ENCODE assay signal across 7 mouse cellular contexts in genomic region chr4:155251147-155251546, GRCm38 (mm10). TPM values are rescaled to one million over a fixed set of nuclear protein-coding genes. Genes with fewer than 3 reads are reported as not detected.
DNase-seq lines count a peak whose midpoint lies in the region; ATAC-seq and TF ChIP-seq lines count a peak whose summit lies in the region.

No protein-coding gene starts in this region.

- ATAC-seq in lung, embryonic 14.5 days (ENCODE audit: insufficient read depth) = no peak
- ATAC-seq in forebrain, embryonic 11.5 days (replicated peaks; ENCODE audit: low FRiP score) = no peak
- no peak for ATAC-seq in limb, embryonic 11.5 days (ENCODE audit: insufficient number of reproducible peaks, low FRiP score, low TSS enrichment, low read depth)
- ATAC-seq in stomach, embryonic 14.5 days (ENCODE audit: insufficient number of reproducible peaks, insufficient read depth, low FRiP score, low read depth) = no peak

- no peaks in the 10 kb centered on the region for H3K27me3 ChIP-seq in lung, embryonic 14.5 days (ENCODE audit: insufficient read depth, low read length)
- H3K27me3 ChIP-seq in forebrain, embryonic 11.5 days (ENCODE audit: control insufficient read depth, insufficient read depth, low read length) = no peaks in the 10 kb centered on the region
- no peaks in the 10 kb centered on the region for H3K27me3 ChIP-seq in limb, embryonic 11.5 days (ENCODE audit: control insufficient read depth, insufficient read depth, low read length)
- no peaks in the 10 kb centered on the region for H3K27me3 ChIP-seq in stomach, embryonic 14.5 days (ENCODE audit: control insufficient read depth, insufficient read depth, low read length)

- 37% methylated on average over 3 of the region's 3 CpGs for WGBS in lung, embryonic 14.5 days
- WGBS in lung, adult 2 months = 66% methylated on average over 3 of the region's 3 CpGs
- WGBS in forebrain, embryonic 11.5 days = 50% methylated on average over 3 of the region's 3 CpGs
- WGBS in limb, embryonic 11.5 days = 83% methylated on average over 3 of the region's 3 CpGs
- WGBS in stomach, embryonic 14.5 days = 42% methylated on average over 3 of the region's 3 CpGs

- peak overlapping the region; percentile 97; the same call in 1 of the 2 replicates for H3K27ac ChIP-seq in lung, embryonic 14.5 days (ENCODE audit: low read depth)
- no peak overlapping the region for H3K27ac ChIP-seq in forebrain, embryonic 11.5 days (ENCODE audit: low read depth, low read length)
- H3K27ac ChIP-seq in limb, embryonic 11.5 days (replicated peaks; ENCODE audit: low read depth, low read length) = no peak overlapping the region
- peak overlapping the region; percentile 15; the same call in 1 of the 2 replicates for H3K27ac ChIP-seq in stomach, embryonic 14.5 days (ENCODE audit: low read length)

- peaks cover 12% of the 10 kb centered on the region for H3K4me1 ChIP-seq in lung, embryonic 14.5 days (ENCODE audit: insufficient read depth)
- H3K4me1 ChIP-seq in lung, adult 2 months (ENCODE audit: control insufficient read depth, insufficient read depth, low read length) = peaks cover 5% of the 10 kb centered on the region
- peaks cover 16% of the 10 kb centered on the region for H3K4me1 ChIP-seq in forebrain, embryonic 11.5 days (replicated peaks; ENCODE audit: control insufficient read depth, insufficient read depth, low read length)
- H3K4me1 ChIP-seq in limb, embryonic 11.5 days (ENCODE audit: control insufficient read depth, insufficient read depth, low read length) = peaks cover 22% of the 10 kb centered on the region
- peaks cover 17% of the 10 kb centered on the region; the same call in 1 of the 2 replicates for H3K4me1 ChIP-seq in stomach, embryonic 14.5 days (ENCODE audit: control insufficient read depth, insufficient read depth, low read length)

- H3K36me3 ChIP-seq in lung, embryonic 14.5 days (ENCODE audit: insufficient read depth) = 0 out of 2 replicates have a peak, but pooled peaks cover 6% of the 10 kb centered on the region
- H3K36me3 ChIP-seq in forebrain, embryonic 11.5 days (ENCODE audit: control insufficient read depth, insufficient read depth, low read length) = no peaks in the 10 kb centered on the region; the same call in 1 of the 2 replicates
- H3K36me3 ChIP-seq in limb, embryonic 11.5 days (ENCODE audit: control insufficient read depth, insufficient read depth, low read length) = peaks cover 2% of the 10 kb centered on the region; the same call in 1 of the 2 replicates
- H3K36me3 ChIP-seq in stomach, embryonic 14.5 days (ENCODE audit: control insufficient read depth, insufficient read depth, low read length) = no peaks in the 10 kb centered on the region

- H3K4me2 ChIP-seq in lung, embryonic 14.5 days = peak overlapping the region; percentile 86
- peak overlapping the region; percentile 89 for H3K4me2 ChIP-seq in forebrain, embryonic 11.5 days (ENCODE audit: low read depth, low read length, severe bottlenecking)
- peak overlapping the region; percentile 97 for H3K4me2 ChIP-seq in limb, embryonic 11.5 days (ENCODE audit: low read depth, severe bottlenecking)
- H3K4me2 ChIP-seq in stomach, embryonic 14.5 days (replicated peaks; ENCODE audit: low read depth, low read length) = peak overlapping the region; percentile 97

- no peak for TF ChIP-seq CTCF in lung, embryonic 14.5 days (IDR thresholded peaks at IDR 0.05; ENCODE audit: low read depth)
- no peak for TF ChIP-seq CTCF in lung, adult 2 months (IDR thresholded peaks at IDR 0.05; ENCODE audit: insufficient read depth, low read length)

- TF ChIP-seq POLR2A in lung, adult 2 months (IDR thresholded peaks at IDR 0.05; ENCODE audit: borderline replicate concordance, extremely low read depth, low read depth, low read length) = no peak

- peak overlapping the region; percentile 45 for H3K4me3 ChIP-seq in lung, embryonic 14.5 days (ENCODE audit: low read depth, low read length)
- H3K4me3 ChIP-seq in lung, adult 2 months (replicated peaks; ENCODE audit: extremely low read depth, low read depth, low read length) = no peak overlapping the region
- peak overlapping the region; percentile 49 for H3K4me3 ChIP-seq in forebrain, embryonic 11.5 days (ENCODE audit: low read depth, low read length)
- H3K4me3 ChIP-seq in limb, embryonic 11.5 days (ENCODE audit: low read depth, low read length) = peak overlapping the region; percentile 61; the same call in 1 of the 2 replicates
- H3K4me3 ChIP-seq in stomach, embryonic 14.5 days (ENCODE audit: low read depth, low read length) = peak overlapping the region; percentile 54

- peak overlapping the region; percentile 70; the same call in 1 of the 2 replicates for H3K9ac ChIP-seq in lung, embryonic 14.5 days
- peak overlapping the region; percentile 73; the same call in 1 of the 2 replicates for H3K9ac ChIP-seq in forebrain, embryonic 11.5 days (ENCODE audit: low read length)
- H3K9ac ChIP-seq in limb, embryonic 11.5 days (ENCODE audit: low read length) = no peak overlapping the region; the same call in none of the 2 replicates
- H3K9ac ChIP-seq in stomach, embryonic 14.5 days (replicated peaks; ENCODE audit: low read depth, low read length) = no peak overlapping the region

- no peaks in the 10 kb centered on the region for H3K9me3 ChIP-seq in lung, embryonic 14.5 days (ENCODE audit: low read depth, low read length)
- no peaks in the 10 kb centered on the region for H3K9me3 ChIP-seq in forebrain, embryonic 11.5 days (ENCODE audit: control insufficient read depth, low read length)
- no peaks in the 10 kb centered on the region for H3K9me3 ChIP-seq in limb, embryonic 11.5 days (ENCODE audit: control insufficient read depth, low read length)
- no peaks in the 10 kb centered on the region; the same call in 1 of the 2 replicates for H3K9me3 ChIP-seq in stomach, embryonic 14.5 days (ENCODE audit: control insufficient read depth, low read depth, low read length)

- peak; percentile 51 for DNase-seq in lung, embryonic 14.5 days
- no peak for DNase-seq in lung, adult 2 months
- DNase-seq in forebrain, embryonic 11.5 days (ENCODE audit: low spot score) = no peak
- no peak for DNase-seq in limb, embryonic 11.5 days (ENCODE audit: low spot score)
- DNase-seq in thymus, postnatal 10 days (ENCODE audit: low spot score in 2 of 2) = no peak
- no peak for DNase-seq in urinary bladder, postnatal 4 days (ENCODE audit: low spot score in 2 of 2)

RNA-seq across cellular contexts. Expression of gene Faap20, which starts 1.5 kb away (rescaled TPM):
- 81.2 and 83.9 TPM in 2 replicates for polyA plus RNA-seq in lung, embryonic 14.5 days (2014; fragmentation: Nextera tagmentation; extraction: Ambion mirVana)
- polyA plus RNA-seq in lung, adult 2 months (2012; rRNA removed) = 56.7 and 59.3 TPM in 2 replicates
- polyA plus RNA-seq in forebrain, embryonic 11.5 days (2014; fragmentation: Nextera tagmentation; extraction: Ambion mirVana) = 105 and 107 TPM in 2 replicates
- 103 and 104 TPM in 2 replicates for polyA plus RNA-seq in limb, embryonic 11.5 days (2014; fragmentation: Nextera tagmentation; extraction: Ambion mirVana)
- 63.2 and 65.0 TPM in 2 replicates for polyA plus RNA-seq in stomach, embryonic 14.5 days (2014; fragmentation: Nextera tagmentation; extraction: Ambion mirVana)

RNA-seq across cellular contexts. Expression of gene Ski, which starts 28.8 kb away (rescaled TPM):
- polyA plus RNA-seq in lung, embryonic 14.5 days (2014; fragmentation: Nextera tagmentation; extraction: Ambion mirVana) = 23.7 and 25.8 TPM in 2 replicates
- 105 and 115 TPM in 2 replicates for polyA plus RNA-seq in lung, adult 2 months (2012; rRNA removed)
- polyA plus RNA-seq in forebrain, embryonic 11.5 days (2014; fragmentation: Nextera tagmentation; extraction: Ambion mirVana) = 14.1 and 14.7 TPM in 2 replicates
- polyA plus RNA-seq in limb, embryonic 11.5 days (2014; fragmentation: Nextera tagmentation; extraction: Ambion mirVana) = 17.7 and 17.8 TPM in 2 replicates
- polyA plus RNA-seq in stomach, embryonic 14.5 days (2014; fragmentation: Nextera tagmentation; extraction: Ambion mirVana) = 29.6 and 32.0 TPM in 2 replicates

Comparison
In these comparisons a context has a peak if more than half of its experiments do, and no peak if none do; other contexts are left out.
1. H3K27ac ChIP-seq: peak in lung, embryonic 14.5 days (single experiment) and stomach, embryonic 14.5 days (single experiment); none in forebrain, embryonic 11.5 days (single experiment) and limb, embryonic 11.5 days (single experiment).
2. H3K9ac ChIP-seq: peak in lung, embryonic 14.5 days (single experiment) and forebrain, embryonic 11.5 days (single experiment); none in limb, embryonic 11.5 days (single experiment) and stomach, embryonic 14.5 days (single experiment).
3. Peak in every context shown above with its lines, with median percentiles within 50 percentile points of each other: H3K4me2 ChIP-seq.